ENCODE assay signal across 11 mouse cellular contexts in the genomic region with DNA sequence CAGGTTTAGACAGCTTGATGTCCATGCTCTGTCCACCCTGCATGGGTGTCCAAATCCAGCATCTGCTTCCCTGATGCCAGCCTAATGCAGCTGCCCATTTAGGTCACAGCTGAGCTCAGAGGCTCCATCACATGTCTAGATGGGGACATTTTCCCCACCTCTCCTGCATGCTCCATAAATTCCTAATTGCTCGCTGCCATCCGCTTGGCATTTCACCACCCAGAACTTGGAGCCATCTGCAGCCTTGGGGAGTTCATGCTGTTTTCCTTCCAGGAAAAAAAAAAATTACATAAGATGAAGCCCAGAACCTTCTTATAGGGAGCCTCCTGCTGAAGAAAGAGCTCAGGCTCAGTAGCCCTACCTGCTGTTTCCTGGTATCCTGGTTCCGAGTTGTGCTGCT. TPM values are rescaled to one million over a fixed set of nuclear protein-coding genes. Genes with fewer than 3 reads are reported as not detected.
DNase-seq lines count a peak whose midpoint lies in the region; ATAC-seq lines count a peak whose summit lies in the region.
"Had no signal": no experiment of that assay in that cellular context is flagged by ENCODE, and none has a peak within 500 bp of the region (broad histone marks: within the 10 kb centered on the region; RNA-seq: fewer than 3 reads in every experiment).

No protein-coding gene starts in this region.

- no peaks in the 10 kb centered on the region for H3K9me3 ChIP-seq in liver, embryonic 15.5 days (replicated peaks)
- H3K9me3 ChIP-seq: heart, embryonic 15.5 days; lung, embryonic 15.5 days had no signal

- H3K4me3 ChIP-seq in liver, embryonic 15.5 days (replicated peaks) = no peak overlapping the region
- H3K4me3 ChIP-seq: heart, embryonic 15.5 days; lung, embryonic 15.5 days had no signal

- H3K36me3 ChIP-seq in liver, embryonic 15.5 days (replicated peaks) = peaks cover 78% of the 10 kb centered on the region
- H3K36me3 ChIP-seq: heart, embryonic 15.5 days; lung, embryonic 15.5 days had no signal

- H3K4me2 ChIP-seq in liver, embryonic 15.5 days = peak overlapping the region; percentile 54
- H3K4me2 ChIP-seq: heart, embryonic 15.5 days; lung, embryonic 15.5 days had no signal

- intact Hi-C loops in left cerebral cortex, postnatal 4 days (cut with DNase I) = no loop called here

- peak overlapping the region; percentile 89 for H3K27ac ChIP-seq in liver, embryonic 15.5 days (replicated peaks)
- H3K27ac ChIP-seq: heart, embryonic 15.5 days; lung, embryonic 15.5 days had no signal

- H3K4me1 ChIP-seq in liver, embryonic 15.5 days (replicated peaks) = peaks cover 81% of the 10 kb centered on the region

- WGBS in liver, embryonic 15.5 days (ENCODE audit: insufficient replicate concordance) = 83% methylated on average over 3 of the region's 3 CpGs

- DNase-seq in frontal cortex, postnatal 10 days (ENCODE audit: low spot score in 2 of 2) = no peak
- peak; percentile 45 for DNase-seq in left cerebral cortex, postnatal 4 days
- no peak for DNase-seq in left cerebral cortex, adult 8-10 months (ENCODE audit: low spot score in 2 of 2)
- DNase-seq in cerebellum, postnatal 10 days = peak; percentile 71 to 73
- DNase-seq in frontal cortex, adult 2 months (ENCODE audit: extremely low spot score in 1 of 2, low spot score in 1 of 2) = no peak
- DNase-seq in thymus, postnatal 25 days = no peak
- DNase-seq: right cerebral cortex, postnatal 25 days had no signal

- no peaks in the 10 kb centered on the region for H3K27me3 ChIP-seq in liver, embryonic 15.5 days
- H3K27me3 ChIP-seq: heart, embryonic 15.5 days; lung, embryonic 15.5 days had no signal

- peak; percentile 71 for ATAC-seq in frontal cortex, adult (ENCODE audit: low TSS enrichment)
- ATAC-seq in liver, embryonic 15.5 days (ENCODE audit: insufficient read depth) = no peak

- peak overlapping the region; percentile 47 for H3K9ac ChIP-seq in liver, embryonic 15.5 days
- H3K9ac ChIP-seq: heart, embryonic 15.5 days; lung, embryonic 15.5 days had no signal

RNA-seq across cellular contexts. Expression of gene Mgll, which starts 17.6 kb away (rescaled TPM):
- 10 to 100 TPM; 32.9 to 40.7 TPM for total RNA-seq in left cerebral cortex, postnatal 4 days (2021)
- 100 to 1,000 TPM; 167 to 184 (median 176) TPM for total RNA-seq in left cerebral cortex, adult 8-10 months (2022)
- polyA plus RNA-seq in liver, embryonic 15.5 days (2015; fragmentation: Nextera tagmentation; extraction: Ambion mirVana) = 69.7 and 71.6 TPM in 2 replicates
- 167 and 189 TPM in 2 replicates for polyA plus RNA-seq in frontal cortex, adult 2 months (2012; rRNA removed)

Comparison
In these comparisons a context has a peak if more than half of its experiments do, and no peak if none do; other contexts are left out.
1. DNase-seq: peak in left cerebral cortex, postnatal 4 days (single experiment) and cerebellum, postnatal 10 days (2 of 2); none in frontal cortex, postnatal 10 days (0 of 2), left cerebral cortex, adult 8-10 months (0 of 2), frontal cortex, adult 2 months (0 of 2) and thymus, postnatal 25 days (single experiment).
2. RNA of gene Mgll, which starts 17.6 kb away (total RNA-seq): 167 to 184 TPM in left cerebral cortex, adult 8-10 months; 32.9 to 40.7 TPM in left cerebral cortex, postnatal 4 days; every median in the first group is over 4 times any median in the second.